Mouse (Mus musculus) testis, adult 2 months (tissue): ENCODE measurements around the gene Dntt.

Experiments used
- CTCF ChIP-seq: fragments of 200-500 bp; IDR thresholded peaks from 2 replicates; pipeline ENCODE4 v1.5.1; 2012; ENCODE audit warnings: low read depth, mild to moderate bottlenecking, inconsistent platforms, low read length, moderate library complexity; ENCODE audit not compliant: control insufficient read depth, insufficient read depth, insufficient replicate concordance
- POLR2A ChIP-seq: fragments of 200-500 bp; IDR thresholded peaks from 2 replicates; pipeline ENCODE4 v1.6.1; 2012; ENCODE audit warnings: low read depth, mild to moderate bottlenecking, inconsistent platforms, low read length, moderate library complexity; ENCODE audit not compliant: control insufficient read depth

GRCm38 (mm10) chr19:40989961-40990600 lies 39.0 kb upstream of the Dntt start:
- TF ChIP-seq POLR2A (no peak), CTCF (no peak)
